In the genomic region with DNA sequence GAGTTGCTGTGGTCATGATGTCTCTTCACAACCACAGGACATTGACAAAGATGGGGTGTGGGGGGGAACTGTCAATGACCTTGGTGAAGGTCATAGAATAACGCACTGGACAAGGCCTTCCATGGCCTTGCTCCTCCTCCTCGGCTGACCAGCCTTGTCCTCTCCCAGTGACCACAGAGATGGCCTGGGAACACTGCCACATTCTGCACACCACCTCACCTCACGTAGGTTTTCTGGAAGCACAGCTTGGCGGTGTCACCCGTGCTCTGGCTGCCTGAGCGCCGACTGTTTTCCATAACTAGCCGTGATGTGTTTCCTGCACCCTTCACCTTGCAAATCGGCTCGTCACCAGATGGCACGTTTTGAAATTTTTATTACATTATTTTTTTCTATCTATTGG, we compare ENCODE assay signal across 20 mouse cellular contexts. TPM values are rescaled to one million over a fixed set of nuclear protein-coding genes. Genes with fewer than 3 reads are reported as not detected.
"Had no signal": no experiment of that assay in that cellular context is flagged by ENCODE, and none has a peak within 500 bp of the region (broad histone marks: within the 10 kb centered on the region; RNA-seq: fewer than 3 reads in every experiment).

No protein-coding gene starts in this region.

- H3K4me1 ChIP-seq: lung, embryonic 15.5 days; megakaryocyte, embryonic 14.5 days; midbrain, embryonic 15.5 days; neural tube, embryonic 12.5 days had no signal

- H3K27ac ChIP-seq: lung, embryonic 15.5 days; macrophage; midbrain, embryonic 13.5 days; midbrain, embryonic 15.5 days; neural tube, embryonic 12.5 days had no signal

- DNase-seq: liver, postnatal 0 days; lung, adult 2 months; lung, postnatal 14 days; lung, postnatal 36 days; retina, postnatal 1 day; right cerebral cortex, adult 18-20 months; right cerebral cortex, postnatal 25 days; right cerebral cortex, postnatal 4 days; spleen, adult 18-20 months; thymus, adult 18-20 months; thymus, postnatal 14 days; thymus, postnatal 36 days had no signal

- H3K27me3 ChIP-seq: lung, embryonic 15.5 days; megakaryocyte, embryonic 14.5 days; midbrain, embryonic 13.5 days; midbrain, embryonic 15.5 days; neural tube, embryonic 12.5 days had no signal

- H3K4me3 ChIP-seq: lung, embryonic 15.5 days; megakaryocyte, embryonic 14.5 days; midbrain, embryonic 13.5 days; midbrain, embryonic 15.5 days; neural tube, embryonic 12.5 days had no signal

RNA-seq across cellular contexts. Expression of gene Kcnk12, which starts 32.8 kb away (rescaled TPM):
- polyA plus RNA-seq: macrophage; stomach, embryonic 14.5 days; stomach, embryonic 16.5 days had no signal
